Mouse (Mus musculus): Measurements from ENCODE around the gene Whrn.

GRCm38 (mm10) chr4:63545231-63545958 lies 49.6 kb upstream of the Whrn start:
- TF ChIP-seq CTCF (IDR thresholded peaks at IDR 0.05; ENCODE audit: control insufficient read depth, insufficient read depth, low read length) (no peak), POLR2A (IDR thresholded peaks at IDR 0.05; ENCODE audit: borderline replicate concordance, control insufficient read depth, low read depth, low read length) (0 out of 2 replicates have a peak, but pooled peaks have one; percentile 2)
